Mouse (Mus musculus): ENCODE data around the gene Mycn. TPM values are rescaled to one million over a fixed set of nuclear protein-coding genes. Genes with fewer than 3 reads are reported as not detected.

The Mycn gene
- 6.9 TPM for polyA plus RNA-seq (2015; fragmentation: Illumina TruSeq; extraction: RNeasy Lipid Tissue Mini Kit (QIAGEN cat#74804); ENCODE audit: low read depth, low replicate concordance)

GRCm38 (mm10) chr12:12941661-12942363 is at the start of gene Mycn:
Gene Mycn (minus strand): TSS chr12:12941914.

All from brain, adult 10 weeks (tissue).